Mouse (Mus musculus) ovary, postnatal 36 days (tissue): Measurements from ENCODE around the gene Fars2.
A peak's percentile ranks its signal among the peaks of the same experiment; 100 is the strongest.

Experiments
- DNase-seq: peaks from one replicate; pipeline ENCODE4 v3.0.0; 2022; ENCODE audit warnings: low spot score, mixed read lengths

Fars2 gene

DNA sequence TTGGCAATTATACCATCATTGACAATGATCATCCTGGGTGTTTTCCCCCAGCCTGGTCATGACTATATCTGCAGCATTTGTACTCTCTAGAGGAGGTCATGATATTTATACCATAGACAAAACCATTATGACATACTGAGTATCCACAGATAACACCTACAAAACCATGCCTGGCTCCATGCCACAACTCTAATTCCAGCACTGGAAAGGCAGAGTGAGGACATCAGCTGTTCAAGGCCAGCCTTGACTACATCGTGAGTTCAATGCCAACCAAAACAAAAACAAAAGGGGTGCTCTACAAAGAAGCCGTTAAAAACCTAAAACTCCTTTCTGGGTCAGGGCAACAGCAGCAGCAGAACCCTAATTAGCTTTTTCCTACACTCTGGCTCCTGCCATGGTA lies 392.9 kb downstream of the Fars2 start:
- peak; percentile 60 for DNase-seq

GRCm38 (mm10) chr13:36513126-36513525 lies 395.9 kb downstream of the Fars2 start:
- no peak for DNase-seq

GRCm38 (mm10) chr13:36518144-36518571 lies 400.9 kb downstream of the Fars2 start:
- no peak for DNase-seq

GRCm38 (mm10) chr13:36527761-36528160 lies 410.5 kb downstream of the Fars2 start:
- DNase-seq = no peak

DNA sequence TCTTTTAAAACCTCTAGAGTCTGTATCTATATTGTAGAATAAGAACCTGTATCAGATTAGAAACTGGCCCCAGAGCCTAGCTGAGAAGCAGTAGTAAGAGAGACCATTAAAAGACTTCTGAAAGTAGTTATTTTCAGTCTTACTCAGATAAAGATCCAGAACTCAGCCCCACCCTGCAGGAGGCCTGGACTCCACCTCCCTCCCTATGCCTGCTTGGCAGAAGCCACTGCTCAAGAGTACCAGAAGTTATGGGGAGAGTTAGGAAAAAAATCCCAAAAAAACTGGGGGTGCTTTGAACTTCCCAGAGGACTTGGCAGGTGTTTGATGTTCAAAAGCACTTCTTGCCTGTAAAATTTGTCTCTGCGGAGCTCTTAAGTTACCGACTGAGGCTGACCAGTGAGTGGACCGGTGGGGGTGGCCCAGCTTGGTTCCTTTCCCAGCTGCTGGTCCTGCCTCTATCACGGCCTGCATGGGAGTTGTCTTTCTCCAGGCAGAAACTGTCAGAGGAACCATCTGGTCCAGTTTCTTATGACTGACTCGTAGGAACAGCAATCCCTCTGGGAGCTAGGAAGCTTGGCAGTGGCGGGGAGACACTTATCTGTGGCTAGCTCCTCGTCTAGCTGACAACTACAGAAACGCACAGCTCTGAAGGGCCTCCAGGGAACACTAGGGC lies 411.1 kb downstream of the Fars2 start:
- peak; percentile 16 for DNase-seq

GRCm38 (mm10) chr13:36529467-36530039 lies 412.3 kb downstream of the Fars2 start:
- no peak for DNase-seq

DNA sequence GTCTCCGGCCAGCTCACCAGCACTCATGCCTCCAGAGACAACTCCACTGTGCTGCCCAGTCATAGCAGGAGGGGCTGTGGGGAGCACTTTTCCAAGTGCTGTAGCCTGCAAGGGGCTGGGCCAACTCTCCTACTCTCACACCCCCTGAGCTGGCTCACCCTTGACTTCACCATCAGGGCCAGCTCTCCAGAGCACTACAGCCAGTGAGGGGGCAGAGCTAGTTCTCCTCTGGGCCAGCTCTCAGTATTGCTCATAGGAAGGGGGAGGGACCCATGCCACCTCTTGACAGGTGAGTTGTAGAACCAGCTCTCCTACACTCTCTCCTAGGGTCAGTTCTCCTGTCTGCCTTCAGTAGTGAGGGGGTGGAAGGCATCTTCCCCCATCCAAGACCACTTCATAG lies 413.6 kb downstream of the Fars2 start:
- DNase-seq = no peak

DNA sequence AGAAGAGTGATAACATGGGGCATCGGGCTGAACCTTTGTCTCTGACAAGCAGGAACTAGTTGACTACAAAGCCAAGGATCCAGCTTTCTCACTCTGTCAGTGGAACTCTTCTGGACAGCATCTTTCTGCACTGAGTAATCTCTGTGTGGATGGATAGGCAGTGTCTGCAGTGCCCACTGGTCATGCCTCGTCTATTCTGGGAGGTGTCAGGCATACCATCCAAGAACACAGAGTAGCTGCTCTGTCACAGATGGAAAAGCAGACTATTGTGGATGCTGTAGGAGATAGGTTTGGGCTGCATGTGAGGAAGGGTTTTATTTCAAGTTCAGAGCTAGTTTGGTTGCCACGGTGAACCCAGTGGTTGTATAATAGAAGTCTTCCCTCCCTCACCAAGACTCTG lies 414.7 kb downstream of the Fars2 start:
- no peak for DNase-seq

- DNase-seq = no peak
These were observed 415.9 kb downstream of the Fars2 start for GRCm38 (mm10) chr13:36533071-36533470.

- DNase-seq = no peak
These were observed 416.3 kb downstream of the Fars2 start for GRCm38 (mm10) chr13:36533518-36533917.

- no peak for DNase-seq
These were observed 416.8 kb downstream of the Fars2 start for GRCm38 (mm10) chr13:36533966-36534540.

- DNase-seq = no peak
These were observed 420.4 kb downstream of the Fars2 start for GRCm38 (mm10) chr13:36537580-36537979.

GRCm38 (mm10) chr13:36538385-36538784 lies 421.2 kb downstream of the Fars2 start:
- no peak for DNase-seq

- DNase-seq = no peak
These were observed 423.0 kb downstream of the Fars2 start for GRCm38 (mm10) chr13:36540231-36540630.

- no peak for DNase-seq
These were observed 424.1 kb downstream of the Fars2 start for GRCm38 (mm10) chr13:36541287-36541780.

- DNase-seq = no peak
These were observed 433.5 kb downstream of the Fars2 start for GRCm38 (mm10) chr13:36550694-36551093.

GRCm38 (mm10) chr13:36552522-36553246 lies 435.5 kb downstream of the Fars2 start:
- DNase-seq = no peak

GRCm38 (mm10) chr13:36553247-36553642 lies 436.0 kb downstream of the Fars2 start:
- no peak for DNase-seq

- DNase-seq = no peak
These were observed 437.5 kb downstream of the Fars2 start for GRCm38 (mm10) chr13:36554743-36555142.

- no peak for DNase-seq
These were observed 445.5 kb downstream of the Fars2 start for GRCm38 (mm10) chr13:36562447-36563441.

DNA sequence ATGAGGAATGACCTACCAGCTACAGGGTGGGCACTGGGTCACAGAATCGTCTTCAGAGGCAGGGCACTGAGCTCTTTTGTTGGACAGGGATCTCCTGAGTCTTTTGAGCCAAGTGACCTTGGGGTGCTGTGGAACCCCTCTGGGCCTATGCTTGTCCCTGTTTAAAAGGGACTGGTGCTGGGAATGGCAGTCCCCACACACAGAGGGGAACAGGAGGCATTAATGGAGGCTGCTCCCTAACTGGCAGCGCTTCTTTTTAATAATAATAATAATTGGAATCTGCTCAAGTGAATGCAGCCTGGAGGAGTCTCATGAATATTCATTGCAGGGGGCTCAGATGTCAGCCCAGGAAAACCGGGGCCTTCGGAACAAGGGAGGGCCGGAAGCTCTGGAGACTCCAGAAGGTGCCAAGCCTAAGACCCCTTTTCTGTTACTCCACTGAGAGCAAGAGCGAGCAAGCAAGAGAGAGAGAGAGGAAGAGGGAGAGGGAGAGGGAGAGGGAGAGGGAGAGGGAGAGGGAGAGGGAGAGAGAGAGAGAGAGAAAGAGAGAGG lies 447.6 kb downstream of the Fars2 start:
- no peak for DNase-seq
